Mouse (Mus musculus) activated CD4-positive, CD25-positive, alpha-beta regulatory T cell, adult 4 months (primary cell): ENCODE measurements around the gene BC005624. TPM values are rescaled to one million over a fixed set of nuclear protein-coding genes. Genes with fewer than 3 reads are reported as not detected.

Experiments used
- ATAC-seq: one replicate; pipeline ENCODE4 v1.8.0; 2017
- polyA plus RNA-seq, 2 experiments: library from polyadenylated mRNA; unstranded; fragments of 100-300 nt; shearing (Covaris generic); gene quantifications; one replicate each; pipeline ENCODE4 v1.2.1; 2017

BC005624 gene
- polyA plus RNA-seq, 2 experiments from 2014 or later: 74.8 to 81.0 TPM

- ATAC-seq: no peak
Observed at GRCm38 (mm10) chr2:30927844-30928628, 54.0 kb downstream of the BC005624 start.

GRCm38 (mm10) chr2:30927151-30927781, 54.7 kb downstream of the BC005624 start:
- no peak for ATAC-seq

- no peak for ATAC-seq
Observed at GRCm38 (mm10) chr2:30926381-30926780, 55.6 kb downstream of the BC005624 start.

- ATAC-seq: no peak
Observed at GRCm38 (mm10) chr2:30925181-30925580, 56.8 kb downstream of the BC005624 start.

- ATAC-seq: no peak
Observed at GRCm38 (mm10) chr2:30923099-30923498, 58.9 kb downstream of the BC005624 start.

Other genes starting within 250 kb of the BC005624 start
- gene 1700001O22Rik, start 178.5 kb downstream of the BC005624 start, polyA plus RNA-seq: under 1 TPM; 0.73 to 0.76 TPM
- gene Ntmt1, start 174.4 kb downstream of the BC005624 start, polyA plus RNA-seq: 10 to 100 TPM; 28.2 to 38.9 TPM
- gene Asb6, start 151.9 kb downstream of the BC005624 start, polyA plus RNA-seq: 10 to 100 TPM; 27.4 to 36.2 TPM
- not detected for gene Prrx2, start 147.2 kb downstream of the BC005624 start, polyA plus RNA-seq
- gene Ptges, start 52.3 kb downstream of the BC005624 start, polyA plus RNA-seq: under 1 TPM in 1 of 2 experiments, not detected in 1; 0.09 TPM
- 10 to 100 TPM; 18.1 to 19.9 TPM for gene Tor1b, start 29.2 kb downstream of the BC005624 start, polyA plus RNA-seq
- 10 to 100 TPM; 63.1 to 67.7 TPM for gene Tor1a, start 14.3 kb downstream of the BC005624 start, polyA plus RNA-seq
- gene Usp20, start 78 bp upstream of the BC005624 start, polyA plus RNA-seq: 10 to 100 TPM; 11.6 to 15.0 TPM
- 100 to 1,000 TPM in 1 of 2 experiments, 10 to 100 TPM in 1; 99.6 to 101 TPM for gene Fnbp1, start 159.8 kb upstream of the BC005624 start, polyA plus RNA-seq
- gene Gpr107, start 170.1 kb upstream of the BC005624 start, polyA plus RNA-seq: 10 to 100 TPM; 44.8 to 45.0 TPM